In the genomic region with DNA sequence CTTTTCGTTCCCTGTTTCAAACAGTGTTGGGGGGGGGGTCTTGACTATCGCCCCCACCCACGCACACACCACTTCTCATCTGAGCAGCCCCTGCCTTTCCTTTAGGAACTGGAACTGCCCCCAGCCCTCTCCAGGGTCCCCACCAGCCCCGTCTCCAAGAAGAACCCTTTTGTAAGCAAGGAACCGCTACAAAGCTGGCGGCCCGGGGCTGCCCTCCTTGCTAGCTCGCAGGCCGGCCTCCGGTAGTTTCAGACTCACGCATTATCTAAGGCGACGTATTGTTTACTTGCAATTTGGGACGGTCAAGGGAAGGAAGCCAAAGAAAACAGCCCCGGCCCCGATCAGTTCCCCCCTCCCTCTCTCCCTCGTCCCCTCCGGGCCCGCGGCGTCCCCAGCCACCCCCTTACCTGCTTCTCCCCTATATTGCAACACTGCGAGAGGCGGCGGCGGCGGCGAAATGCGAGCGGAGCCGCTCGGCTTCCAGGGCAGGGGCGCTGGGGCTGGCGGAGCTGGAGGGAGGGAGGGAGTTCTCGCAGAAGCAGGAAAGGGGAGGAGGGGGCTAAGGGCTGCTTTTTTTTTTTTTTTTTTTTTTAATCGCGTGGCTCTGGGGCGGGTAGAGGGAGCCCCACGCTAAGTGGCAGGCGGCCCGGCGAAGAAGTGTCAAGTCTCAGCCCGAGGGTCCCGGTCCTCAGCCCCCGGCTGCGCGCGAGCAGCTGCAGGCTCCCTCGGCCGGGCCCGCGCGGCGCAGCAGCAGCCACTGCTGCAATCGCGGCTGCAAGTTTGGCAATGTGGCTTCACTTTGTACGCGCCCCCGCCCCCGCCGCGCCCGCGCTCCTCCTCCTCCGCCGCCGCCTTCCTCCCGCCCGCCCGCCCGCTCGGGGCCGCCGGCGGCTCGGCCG, we compare ENCODE assay signal across 8 mouse cellular contexts. TPM values are rescaled to one million over a fixed set of nuclear protein-coding genes. Genes with fewer than 3 reads are reported as not detected.
DNase-seq lines count a peak whose midpoint lies in the region; ATAC-seq and TF ChIP-seq lines count a peak whose summit lies in the region.

Lmo4 (minus strand) TSS at position 808 of the 899 bp plus-strand sequence.

- peaks cover 26% of the 10 kb centered on the region for H3K4me1 ChIP-seq in embryonic facial prominence, embryonic 13.5 days
- H3K4me1 ChIP-seq in midbrain, postnatal 0 days (ENCODE audit: insufficient read depth, low read length): peaks cover 6% of the 10 kb centered on the region; the same call in 1 of the 2 replicates

- DNase-seq in 416B (ENCODE audit: low read depth): peak; percentile 79
- peak; percentile 94 for DNase-seq in adrenal gland, postnatal 14 days
- peak; percentile 78 for DNase-seq in heart, adult 8-10 months (ENCODE audit: low spot score)
- DNase-seq in kidney, adult 8-10 months: peak; percentile 80 to 83
- peak; percentile 87 for DNase-seq in liver
- peak; percentile 78 for DNase-seq in midbrain, postnatal 0 days (ENCODE audit: low spot score)
- DNase-seq in splenic B cell, adult 2 months (ENCODE audit: low read depth, low spot score): peak; percentile 76

- H3K27me3 ChIP-seq in embryonic facial prominence, embryonic 13.5 days: no peaks in the 10 kb centered on the region
- no peaks in the 10 kb centered on the region for H3K27me3 ChIP-seq in midbrain, postnatal 0 days (ENCODE audit: insufficient read depth, low read length)
- H3K27me3 ChIP-seq in splenic B cell, adult 2 months (ENCODE audit: control insufficient read depth, insufficient read depth, low read length, poor library complexity, severe bottlenecking): no peaks in the 10 kb centered on the region

- peaks cover 8% of the 10 kb centered on the region; the same call in 1 of the 2 replicates for H3K36me3 ChIP-seq in embryonic facial prominence, embryonic 13.5 days
- H3K36me3 ChIP-seq in midbrain, postnatal 0 days (ENCODE audit: insufficient read depth, low read length): no peaks in the 10 kb centered on the region
- no peaks in the 10 kb centered on the region for H3K36me3 ChIP-seq in splenic B cell, adult 2 months (ENCODE audit: control insufficient read depth, insufficient read depth, low read length, poor library complexity, severe bottlenecking)

- peak within 1 kb of the TSS; percentile 80 for H3K4me3 ChIP-seq in embryonic facial prominence, embryonic 13.5 days
- H3K4me3 ChIP-seq in midbrain, postnatal 0 days (ENCODE audit: low read depth, low read length): peak within 1 kb of the TSS; percentile 80

- H3K9me3 ChIP-seq in embryonic facial prominence, embryonic 13.5 days: no peaks in the 10 kb centered on the region
- H3K9me3 ChIP-seq in midbrain, postnatal 0 days (ENCODE audit: low read length): no peaks in the 10 kb centered on the region

- peak within 1 kb of the TSS; percentile 95 for H3K4me2 ChIP-seq in embryonic facial prominence, embryonic 13.5 days
- peak within 1 kb of the TSS; percentile 97 for H3K4me2 ChIP-seq in midbrain, postnatal 0 days (ENCODE audit: low read depth, low read length, poor library complexity, severe bottlenecking)

- TF ChIP-seq CTCF in midbrain, postnatal 0 days (IDR thresholded peaks at IDR 0.05): no peak

- H3K27ac ChIP-seq in embryonic facial prominence, embryonic 13.5 days: peak within 1 kb of the TSS; percentile 99
- H3K27ac ChIP-seq in midbrain, postnatal 0 days (ENCODE audit: low read depth, low read length): peak within 1 kb of the TSS; percentile 93

- peak within 1 kb of the TSS; percentile 97 for H3K9ac ChIP-seq in embryonic facial prominence, embryonic 13.5 days
- peak within 1 kb of the TSS; percentile 87 for H3K9ac ChIP-seq in midbrain, postnatal 0 days (replicated peaks; ENCODE audit: low read length, poor library complexity, severe bottlenecking)

- ATAC-seq in embryonic facial prominence, embryonic 13.5 days (ENCODE audit: insufficient number of reproducible peaks, insufficient read depth, low FRiP score, low TSS enrichment, low read depth): peak; percentile 83
- ATAC-seq in midbrain, postnatal 0 days (ENCODE audit: low FRiP score): peak; percentile 78

- WGBS in embryonic facial prominence, embryonic 13.5 days: under 1% methylated on average over 53 of the region's 76 CpGs
- WGBS in midbrain, postnatal 0 days: under 1% methylated on average over 24 of the region's 76 CpGs

RNA-seq across cellular contexts. Expression of gene Lmo4, which starts in this region (rescaled TPM):
- 67.1 and 69.0 TPM in 2 replicates for total RNA-seq in adrenal gland, postnatal 14 days (2021)
- polyA plus RNA-seq in embryonic facial prominence, embryonic 13.5 days (2015; fragmentation: Nextera tagmentation; extraction: Ambion mirVana): 105 and 108 TPM in 2 replicates
- 10 to 100 TPM; 25.9 to 33.7 (median 29.7) TPM for total RNA-seq in heart, adult 8-10 months (2022)
- 113 and 139 TPM in 2 replicates for total RNA-seq in midbrain, postnatal 0 days (2014; rRNA removed)
- 75.2 and 77.9 TPM in 2 replicates for polyA plus RNA-seq in midbrain, postnatal 0 days (2015; fragmentation: Nextera tagmentation; extraction: Ambion mirVana)

Comparison
In these comparisons a context has a peak if more than half of its experiments do, and no peak if none do; other contexts are left out.
1. Peak in every context shown above with its lines: DNase-seq, ATAC-seq, H3K4me3 ChIP-seq and H3K27ac ChIP-seq.